Mouse (Mus musculus): Measurements from ENCODE around the gene Ttc16. TPM values are rescaled to one million over a fixed set of nuclear protein-coding genes. Genes with fewer than 3 reads are reported as not detected.

Ttc16 gene
- polyA plus RNA-seq, 1 experiment from 2014 or later = 0.41 TPM

DNA sequence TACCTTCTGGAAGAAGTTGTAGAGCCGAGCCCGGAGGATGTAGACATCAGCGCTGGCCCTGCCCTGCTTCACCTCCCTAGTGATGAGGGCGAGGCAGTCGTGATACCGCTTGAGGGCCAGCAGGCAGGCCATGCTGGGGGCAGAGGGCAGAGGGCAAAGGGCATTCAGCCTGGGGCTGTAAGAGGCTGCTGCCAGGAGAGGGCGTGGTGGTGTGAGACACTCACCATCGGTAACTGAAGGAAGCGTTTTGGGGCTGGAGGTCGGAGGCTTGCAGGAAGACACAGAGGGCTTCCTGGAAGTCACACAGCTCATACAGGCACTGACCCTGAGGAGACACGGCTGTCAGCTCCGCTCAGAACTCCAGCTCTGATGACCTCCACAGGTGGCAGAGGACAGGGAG, 3.5 kb downstream of the Ttc16 start:
- Histone ChIP-seq H3K27ac (replicated peaks; ENCODE audit: low read depth, low read length) (no peak overlapping the region), H3K36me3 (ENCODE audit: control insufficient read depth, insufficient read depth, low read length) (no peaks in the 10 kb centered on the region), H3K4me1 (ENCODE audit: control insufficient read depth, insufficient read depth, low read length) (peaks cover 16% of the 10 kb centered on the region), H3K4me2 (ENCODE audit: low read length) (no peak overlapping the region), H3K9me3 (ENCODE audit: control insufficient read depth, low read length) (no peaks in the 10 kb centered on the region), H3K4me3 (replicated peaks; ENCODE audit: low read depth, low read length) (no peak overlapping the region), H3K27me3 (ENCODE audit: control insufficient read depth, insufficient read depth, low read length) (no peaks in the 10 kb centered on the region), H3K9ac (replicated peaks; ENCODE audit: low read length) (no peak overlapping the region)
- ATAC-seq (ENCODE audit: low FRiP score, low TSS enrichment) (no peak), DNase-seq (no peak)
- WGBS = 32% methylated on average over 12 of the region's 12 CpGs

DNA sequence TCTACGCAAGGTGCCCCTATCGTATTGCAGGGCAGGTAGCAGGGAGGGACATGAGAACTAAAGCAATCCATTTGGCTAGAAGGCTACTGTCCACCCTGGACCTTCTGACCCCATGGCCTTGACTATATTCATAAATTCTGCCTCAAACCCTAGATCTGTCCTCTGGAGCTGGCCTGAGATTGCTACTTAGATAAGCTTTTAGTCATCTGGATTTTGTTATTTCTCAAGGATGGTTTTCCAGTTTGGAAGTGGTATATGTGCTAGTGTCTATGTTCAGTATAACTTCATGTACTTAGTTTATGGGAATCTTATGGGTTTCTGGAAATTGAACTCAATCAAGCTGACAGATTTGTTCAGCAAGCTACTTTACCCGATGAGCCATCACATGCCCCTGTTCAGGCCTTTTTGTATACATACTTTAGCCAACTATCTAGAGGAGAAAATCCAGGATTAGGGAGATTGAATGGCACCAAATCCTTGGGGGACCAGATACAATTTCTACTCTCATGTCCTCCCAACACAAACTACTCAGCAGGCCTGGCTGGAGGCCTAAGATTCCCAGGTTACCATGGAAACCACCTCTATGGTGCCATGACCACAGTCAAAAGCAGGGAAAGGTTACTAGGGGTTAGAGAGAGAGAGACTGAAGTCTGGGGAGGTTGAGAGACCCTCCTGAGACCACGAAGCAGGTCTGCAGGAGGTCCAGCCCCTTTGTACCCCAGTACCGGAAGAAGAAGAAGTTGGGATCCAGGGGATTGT, 5.9 kb downstream of the Ttc16 start:
- peaks cover 7% of the 10 kb centered on the region for H3K4me1 ChIP-seq (ENCODE audit: control insufficient read depth, insufficient read depth, low read length)
- no peak overlapping the region for H3K4me2 ChIP-seq (ENCODE audit: low read length)
- no peak for ATAC-seq (ENCODE audit: low FRiP score, low TSS enrichment)
- H3K4me3 ChIP-seq (replicated peaks; ENCODE audit: low read depth, low read length) = no peak overlapping the region
- H3K9me3 ChIP-seq (ENCODE audit: control insufficient read depth, low read length) = no peaks in the 10 kb centered on the region
- H3K9ac ChIP-seq (replicated peaks; ENCODE audit: low read length) = no peak overlapping the region
- no peaks in the 10 kb centered on the region for H3K36me3 ChIP-seq (ENCODE audit: control insufficient read depth, insufficient read depth, low read length)
- H3K27ac ChIP-seq (replicated peaks; ENCODE audit: low read depth, low read length) = no peak overlapping the region
- WGBS = 44% methylated on average over 5 of the region's 5 CpGs
- H3K27me3 ChIP-seq (ENCODE audit: control insufficient read depth, insufficient read depth, low read length) = no peaks in the 10 kb centered on the region
- peak; percentile 41 for DNase-seq

DNA sequence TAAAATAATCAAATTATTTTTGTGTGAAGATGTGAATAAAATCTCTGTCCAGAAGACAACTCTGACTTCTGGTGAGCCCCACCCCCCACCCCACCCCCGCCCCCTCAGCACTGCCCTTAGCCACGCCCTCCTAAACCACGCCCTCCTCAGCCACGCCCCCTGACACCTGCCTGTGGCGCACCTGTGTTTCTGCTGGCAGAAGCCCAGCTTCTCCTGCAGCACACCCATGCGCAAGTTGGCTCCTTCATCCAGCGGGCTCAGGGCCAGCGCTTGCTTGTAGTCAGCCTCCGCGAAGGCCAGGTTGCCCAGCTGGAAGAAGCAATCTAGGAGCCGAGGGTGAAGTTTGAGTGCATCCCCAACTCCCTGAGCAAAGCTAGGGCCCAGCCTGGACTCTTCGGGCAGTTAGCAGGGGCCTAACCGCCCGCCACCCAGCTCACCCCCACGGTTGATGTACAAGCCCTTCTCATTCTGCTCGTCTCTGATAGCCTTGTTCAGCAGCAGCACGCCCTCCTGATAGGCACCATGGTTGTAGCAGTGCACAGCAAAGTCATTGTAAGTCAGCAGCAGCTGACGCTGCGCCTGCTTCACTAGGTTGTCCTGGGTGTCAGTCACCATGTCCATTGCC, 6.7 kb downstream of the Ttc16 start:
- no peaks in the 10 kb centered on the region for H3K36me3 ChIP-seq (ENCODE audit: control insufficient read depth, insufficient read depth, low read length)
- H3K4me2 ChIP-seq (ENCODE audit: low read length) = no peak overlapping the region
- no peak overlapping the region for H3K9ac ChIP-seq (replicated peaks; ENCODE audit: low read length)
- no peaks in the 10 kb centered on the region for H3K27me3 ChIP-seq (ENCODE audit: control insufficient read depth, insufficient read depth, low read length)
- H3K27ac ChIP-seq (replicated peaks; ENCODE audit: low read depth, low read length) = no peak overlapping the region
- peaks cover 7% of the 10 kb centered on the region for H3K4me1 ChIP-seq (ENCODE audit: control insufficient read depth, insufficient read depth, low read length)
- ATAC-seq (ENCODE audit: low FRiP score, low TSS enrichment) (no peak), DNase-seq (no peak)
- no peak overlapping the region for H3K4me3 ChIP-seq (replicated peaks; ENCODE audit: low read depth, low read length)
- no peaks in the 10 kb centered on the region for H3K9me3 ChIP-seq (ENCODE audit: control insufficient read depth, low read length)
- 53% methylated on average over 19 of the region's 19 CpGs for WGBS

DNA sequence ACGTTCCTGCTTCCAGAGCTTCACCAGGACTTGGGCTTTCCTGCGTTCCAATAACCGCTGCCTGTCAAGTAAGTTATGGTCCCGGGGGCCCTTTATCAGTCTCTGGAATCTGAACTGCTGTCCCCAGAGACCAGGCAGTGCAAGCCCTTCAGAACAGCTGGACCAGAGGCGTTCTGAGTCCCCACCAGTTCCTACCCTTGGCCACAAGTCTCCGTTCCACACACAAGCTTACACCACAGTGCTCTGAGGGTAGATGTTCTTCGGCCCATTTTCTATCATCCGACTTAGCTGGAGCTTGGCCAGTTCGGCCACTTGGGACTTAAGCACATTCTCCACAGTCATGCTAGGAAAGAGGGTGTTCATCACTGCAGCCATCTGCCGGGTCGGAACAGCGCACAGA, 8.2 kb downstream of the Ttc16 start:
- Histone ChIP-seq H3K4me3 (replicated peaks; ENCODE audit: low read depth, low read length) (no peak overlapping the region), H3K4me2 (ENCODE audit: low read length) (no peak overlapping the region), H3K4me1 (ENCODE audit: control insufficient read depth, insufficient read depth, low read length) (peaks cover 7% of the 10 kb centered on the region), H3K27ac (replicated peaks; ENCODE audit: low read depth, low read length) (no peak overlapping the region), H3K9me3 (ENCODE audit: control insufficient read depth, low read length) (no peaks in the 10 kb centered on the region), H3K9ac (replicated peaks; ENCODE audit: low read length) (no peak overlapping the region), H3K27me3 (ENCODE audit: control insufficient read depth, insufficient read depth, low read length) (no peaks in the 10 kb centered on the region), H3K36me3 (ENCODE audit: control insufficient read depth, insufficient read depth, low read length) (peaks cover 12% of the 10 kb centered on the region)
- ATAC-seq (ENCODE audit: low FRiP score, low TSS enrichment) (no peak), DNase-seq (no peak)
- WGBS = 61% methylated on average over 12 of the region's 12 CpGs

DNA sequence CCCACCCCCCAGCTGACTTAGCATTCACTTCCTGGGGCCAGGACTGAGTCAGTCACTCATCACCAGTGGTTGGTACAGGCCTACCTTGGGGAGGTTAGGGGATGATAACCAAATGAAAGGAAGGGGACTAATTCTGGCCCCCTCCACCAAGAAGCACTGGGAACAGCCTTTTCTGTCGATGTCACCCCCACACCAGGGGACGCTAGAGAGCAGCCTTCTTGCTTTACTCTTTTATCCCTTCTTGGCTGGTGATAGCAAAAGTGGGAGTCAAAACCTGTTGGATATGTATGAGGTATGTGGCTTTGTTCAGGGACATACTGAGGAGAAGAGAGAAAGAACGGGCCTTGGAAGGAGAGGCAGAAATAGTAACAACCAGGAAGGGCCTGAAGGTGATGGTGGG, 12.1 kb downstream of the Ttc16 start:
- Histone ChIP-seq H3K36me3 (ENCODE audit: control insufficient read depth, insufficient read depth, low read length) (peaks cover 35% of the 10 kb centered on the region), H3K27me3 (ENCODE audit: control insufficient read depth, insufficient read depth, low read length) (no peaks in the 10 kb centered on the region), H3K9ac (replicated peaks; ENCODE audit: low read length) (no peak overlapping the region), H3K27ac (replicated peaks; ENCODE audit: low read depth, low read length) (no peak overlapping the region), H3K4me2 (ENCODE audit: low read length) (no peak overlapping the region), H3K9me3 (ENCODE audit: control insufficient read depth, low read length) (no peaks in the 10 kb centered on the region), H3K4me3 (replicated peaks; ENCODE audit: low read depth, low read length) (no peak overlapping the region), H3K4me1 (ENCODE audit: control insufficient read depth, insufficient read depth, low read length) (peaks cover 5% of the 10 kb centered on the region; the same call in 1 of the 2 replicates)
- DNase-seq (no peak), ATAC-seq (ENCODE audit: low FRiP score, low TSS enrichment) (no peak)
- 77% methylated on average over 3 of the region's 3 CpGs for WGBS

DNA sequence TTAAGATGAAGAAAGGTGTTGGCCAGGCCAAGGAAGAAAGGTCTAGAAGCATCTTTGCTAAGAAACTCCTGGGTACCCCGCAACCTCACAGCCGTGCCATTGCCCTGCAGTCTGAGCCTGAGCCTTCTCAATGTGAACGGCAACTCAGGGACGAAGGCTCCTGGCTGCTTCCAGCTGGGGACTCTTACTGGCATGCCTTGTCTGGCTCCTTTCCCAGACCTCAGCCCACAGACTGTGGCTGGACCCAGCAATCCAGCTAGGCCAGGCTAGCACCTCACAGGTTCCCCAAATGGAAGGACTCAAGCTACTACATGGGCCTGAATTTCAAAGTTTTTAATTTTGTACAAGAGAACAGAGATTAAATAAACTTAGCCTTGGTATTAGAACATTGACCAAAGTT, 13.6 kb downstream of the Ttc16 start:
- DNase-seq (no peak), ATAC-seq (ENCODE audit: low FRiP score, low TSS enrichment) (no peak)
- Histone ChIP-seq H3K4me3 (replicated peaks; ENCODE audit: low read depth, low read length) (no peak overlapping the region), H3K36me3 (ENCODE audit: control insufficient read depth, insufficient read depth, low read length) (peaks cover 35% of the 10 kb centered on the region), H3K9me3 (ENCODE audit: control insufficient read depth, low read length) (no peaks in the 10 kb centered on the region), H3K9ac (replicated peaks; ENCODE audit: low read length) (no peak overlapping the region), H3K27me3 (ENCODE audit: control insufficient read depth, insufficient read depth, low read length) (no peaks in the 10 kb centered on the region), H3K4me1 (ENCODE audit: control insufficient read depth, insufficient read depth, low read length) (peaks cover 12% of the 10 kb centered on the region), H3K27ac (replicated peaks; ENCODE audit: low read depth, low read length) (no peak overlapping the region), H3K4me2 (ENCODE audit: low read length) (no peak overlapping the region)
- WGBS = 95% methylated on average over 4 of the region's 4 CpGs

DNA sequence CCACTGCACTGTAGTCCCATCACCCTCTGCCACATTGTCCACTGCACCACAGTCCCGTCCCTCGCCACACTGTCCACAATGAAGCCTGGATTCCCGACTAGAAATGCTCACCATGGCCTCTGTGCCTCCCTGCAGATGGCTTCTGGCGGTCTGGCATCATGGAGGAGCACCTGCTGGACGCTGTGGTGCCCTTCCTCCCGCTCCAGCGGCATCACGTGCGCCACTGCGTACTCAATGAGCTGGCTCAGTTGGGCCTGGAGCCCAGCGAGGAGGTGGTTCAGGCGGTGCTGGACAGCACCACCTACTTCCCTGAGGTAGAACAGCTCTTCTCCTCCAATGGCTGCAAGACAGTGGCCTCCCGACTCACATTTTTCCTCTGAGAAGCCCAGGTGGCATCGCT, 14.1 kb downstream of the Ttc16 start:
- H3K9ac ChIP-seq (replicated peaks; ENCODE audit: low read length) = no peak overlapping the region
- H3K27me3 ChIP-seq (ENCODE audit: control insufficient read depth, insufficient read depth, low read length) = no peaks in the 10 kb centered on the region
- H3K4me1 ChIP-seq (ENCODE audit: control insufficient read depth, insufficient read depth, low read length) = peaks cover 12% of the 10 kb centered on the region
- no peak overlapping the region for H3K4me2 ChIP-seq (ENCODE audit: low read length)
- no peak for DNase-seq
- ATAC-seq (ENCODE audit: low FRiP score, low TSS enrichment) = no peak
- no peaks in the 10 kb centered on the region for H3K9me3 ChIP-seq (ENCODE audit: control insufficient read depth, low read length)
- peaks cover 35% of the 10 kb centered on the region for H3K36me3 ChIP-seq (ENCODE audit: control insufficient read depth, insufficient read depth, low read length)
- no peak overlapping the region for H3K4me3 ChIP-seq (replicated peaks; ENCODE audit: low read depth, low read length)
- no peak overlapping the region for H3K27ac ChIP-seq (replicated peaks; ENCODE audit: low read depth, low read length)
- WGBS = 89% methylated on average over 14 of the region's 14 CpGs

DNA sequence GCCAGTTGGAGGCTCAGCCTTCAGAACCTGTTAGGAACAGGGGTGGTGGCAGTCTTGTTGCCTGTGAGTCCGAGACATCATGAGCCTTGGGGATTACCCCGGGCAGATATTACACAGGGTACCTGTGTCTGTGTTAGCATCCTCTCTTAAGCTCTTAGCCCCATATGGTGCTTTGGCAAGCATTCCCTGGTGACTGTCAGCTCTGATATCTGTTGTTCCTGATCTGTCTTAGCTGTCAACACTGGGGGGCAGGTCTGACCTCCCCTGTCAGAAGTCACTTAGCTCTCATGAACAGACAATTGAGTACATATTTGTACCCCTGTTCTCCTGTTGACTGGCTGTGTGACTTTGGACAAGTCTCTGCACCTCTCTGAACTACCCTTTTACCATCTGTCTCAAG, 16.4 kb downstream of the Ttc16 start:
- peaks cover 12% of the 10 kb centered on the region for H3K4me1 ChIP-seq (ENCODE audit: control insufficient read depth, insufficient read depth, low read length)
- peaks cover 49% of the 10 kb centered on the region for H3K36me3 ChIP-seq (ENCODE audit: control insufficient read depth, insufficient read depth, low read length)
- H3K4me3 ChIP-seq (replicated peaks; ENCODE audit: low read depth, low read length) = no peak overlapping the region
- H3K9me3 ChIP-seq (ENCODE audit: control insufficient read depth, low read length) = no peaks in the 10 kb centered on the region
- ATAC-seq (ENCODE audit: low FRiP score, low TSS enrichment) (no peak), DNase-seq (no peak)
- WGBS = 80% methylated on average over 2 of the region's 2 CpGs
- no peak overlapping the region for H3K4me2 ChIP-seq (ENCODE audit: low read length)
- no peak overlapping the region for H3K9ac ChIP-seq (replicated peaks; ENCODE audit: low read length)
- H3K27me3 ChIP-seq (ENCODE audit: control insufficient read depth, insufficient read depth, low read length) = no peaks in the 10 kb centered on the region
- no peak overlapping the region for H3K27ac ChIP-seq (replicated peaks; ENCODE audit: low read depth, low read length)

DNA sequence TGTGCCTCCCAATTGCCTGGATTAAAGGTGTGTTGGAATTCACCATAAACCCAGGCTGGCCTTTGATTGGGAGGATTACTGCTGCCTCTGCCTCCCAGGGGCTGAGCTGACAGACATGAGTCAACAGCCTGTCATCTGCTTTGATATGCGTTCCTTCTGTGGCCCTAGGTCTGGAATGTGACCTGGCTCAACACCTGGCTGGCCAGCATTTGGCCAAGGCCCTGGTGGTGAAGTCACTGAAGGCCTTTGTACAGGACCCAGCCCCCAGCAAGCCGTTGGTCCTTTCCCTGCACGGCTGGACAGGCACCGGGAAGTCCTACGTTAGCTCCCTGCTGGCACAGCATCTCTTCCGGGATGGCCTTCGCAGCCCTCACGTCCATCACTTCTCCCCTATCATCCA, 16.9 kb downstream of the Ttc16 start:
- H3K4me3 ChIP-seq (replicated peaks; ENCODE audit: low read depth, low read length) = no peak overlapping the region
- 76% methylated on average over 8 of the region's 8 CpGs for WGBS
- H3K4me2 ChIP-seq (ENCODE audit: low read length) = no peak overlapping the region
- no peak overlapping the region for H3K27ac ChIP-seq (replicated peaks; ENCODE audit: low read depth, low read length)
- H3K9ac ChIP-seq (replicated peaks; ENCODE audit: low read length) = no peak overlapping the region
- H3K9me3 ChIP-seq (ENCODE audit: control insufficient read depth, low read length) = no peaks in the 10 kb centered on the region
- H3K36me3 ChIP-seq (ENCODE audit: control insufficient read depth, insufficient read depth, low read length) = peaks cover 54% of the 10 kb centered on the region
- DNase-seq (no peak), ATAC-seq (ENCODE audit: low FRiP score, low TSS enrichment) (no peak)
- no peaks in the 10 kb centered on the region for H3K27me3 ChIP-seq (ENCODE audit: control insufficient read depth, insufficient read depth, low read length)
- peaks cover 12% of the 10 kb centered on the region for H3K4me1 ChIP-seq (ENCODE audit: control insufficient read depth, insufficient read depth, low read length)

Data from midbrain, embryonic 14.5 days (tissue).